Mouse (Mus musculus) left cerebral cortex, adult 18-20 months (tissue): ENCODE measurements around the gene Pacs2. TPM values are rescaled to one million over a fixed set of nuclear protein-coding genes. Genes with fewer than 3 reads are reported as not detected.

ENCODE experiments used
- DNase-seq, 2 experiments: peaks; one replicate each; pipeline ENCODE4 v3.0.0; 2021 to 2022; ENCODE audit warnings: low spot score in 2 of 2, mixed read lengths in 1 of 2
- microRNA-seq, 2 experiments: library from miRNA; unstranded; fragments of <30 nt; microRNA quantifications; one replicate each; pipeline ENCODE4 v1.2.0; 2021
- total RNA-seq, 2 experiments: library from RNA; stranded (reverse); gene quantifications; 2 replicates each; pipeline ENCODE4 v1.2.3; 2021

The Pacs2 gene
- total RNA-seq, 2 experiments from 2014 or later, result 58.7 to 60.8 TPM

DNA sequence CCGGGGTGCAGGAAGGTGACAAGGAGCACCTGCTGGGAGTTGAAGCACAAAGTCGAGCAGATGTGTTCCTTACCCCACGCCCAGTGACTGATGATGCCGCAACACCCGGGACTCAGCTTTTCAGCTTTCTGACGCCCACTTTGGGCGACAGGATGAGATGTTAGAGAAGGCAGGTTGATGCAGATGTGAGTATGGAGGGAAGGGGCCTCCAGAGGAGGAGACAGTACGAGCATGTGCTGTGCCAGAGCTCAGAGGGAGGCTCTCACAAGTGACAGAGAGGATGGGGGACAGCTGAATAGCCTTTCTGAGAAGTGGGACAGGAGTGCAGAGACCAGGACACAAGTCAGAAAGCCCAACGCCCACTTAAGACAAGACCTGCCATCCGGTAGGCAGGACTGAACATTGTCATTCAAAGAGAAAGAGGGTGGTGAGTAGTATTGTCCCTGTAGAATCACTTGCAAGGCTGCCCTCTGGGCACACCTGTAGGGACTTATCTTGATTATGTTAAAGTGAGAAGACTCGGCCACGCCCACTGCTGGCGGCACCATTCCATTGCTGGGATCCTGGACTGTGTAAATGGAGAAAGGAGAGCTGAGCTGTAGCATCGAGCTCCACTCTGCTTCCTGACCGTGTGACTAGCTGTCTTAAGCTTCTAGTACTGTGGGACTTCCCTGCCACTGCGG lies 100.7 kb downstream of the Pacs2 start:
- no peak for DNase-seq

DNA sequence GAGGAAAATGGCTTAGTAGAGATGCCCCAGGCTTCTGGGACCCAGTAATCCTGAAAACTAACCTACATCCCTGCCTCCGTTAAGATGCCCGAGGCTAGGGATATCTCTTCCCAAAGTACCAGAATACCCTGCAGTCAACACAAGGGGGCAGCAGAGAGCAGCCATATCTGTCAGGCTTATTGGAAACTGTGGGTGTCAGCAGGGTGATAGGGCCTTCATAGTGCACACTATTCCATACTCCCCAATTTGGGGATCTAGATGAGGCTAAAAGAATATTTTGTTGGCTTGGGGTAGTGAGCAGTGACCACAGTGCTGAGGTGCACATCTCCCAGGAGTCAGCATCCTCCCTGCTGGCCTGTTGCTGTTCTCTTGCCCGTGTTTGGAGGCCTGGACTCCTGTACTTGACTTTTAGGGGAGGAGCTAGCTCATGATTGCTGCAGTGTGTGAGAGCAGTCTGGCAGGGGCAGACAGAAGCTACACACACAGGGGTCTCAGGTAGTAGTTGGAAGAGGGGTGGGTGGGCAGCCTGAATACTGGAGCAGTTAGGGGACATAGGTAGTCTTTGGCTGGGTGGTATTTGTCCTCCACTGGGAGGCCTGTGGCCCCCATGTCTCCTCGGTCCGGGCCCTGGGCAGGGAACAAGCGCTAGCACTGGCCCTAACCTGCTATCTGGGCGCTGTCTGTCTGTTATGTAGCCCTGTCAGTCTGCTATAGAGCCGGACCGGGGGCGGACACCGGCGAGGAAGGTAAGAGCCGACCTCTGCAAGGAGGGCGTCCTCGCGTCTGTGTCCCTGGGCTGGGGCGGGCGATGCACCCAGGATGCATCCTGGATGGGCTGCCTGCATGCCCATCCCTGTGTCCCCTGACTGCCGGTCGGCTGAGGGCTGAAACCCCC lies 105.5 kb downstream of the Pacs2 start:
- peak; percentile 86 to 90 for DNase-seq

Small RNAs within 50 kb of the gene (microRNA-seq; reads per million reads assigned to microRNA genes)
- 0 reads per million in 2 experiments for gene Gm44471

Other genes starting within 250 kb of the Pacs2 start
- gene Ahnak2, start 211.9 kb upstream of the Pacs2 start, total RNA-seq, result 1 to 10 TPM; 5.8 to 6.6 TPM
- 10 to 100 TPM; 19.6 to 22.1 TPM for gene Clba1, start 205.6 kb upstream of the Pacs2 start, total RNA-seq
- gene Cdca4, start 185.1 kb upstream of the Pacs2 start, total RNA-seq, result 10 to 100 TPM; 10.8 to 12.9 TPM
- gene Gpr132, start 146.3 kb upstream of the Pacs2 start, total RNA-seq, result under 1 TPM in 1 of 2 experiments, not detected in 1; 0.14 TPM
- gene Jag2, start 84.7 kb upstream of the Pacs2 start, total RNA-seq, result 10 to 100 TPM; 53.4 to 58.9 TPM
- 10 to 100 TPM; 10.4 to 12.2 TPM for gene Nudt14, start 72.4 kb upstream of the Pacs2 start, total RNA-seq
- gene Btbd6, start 38.0 kb upstream of the Pacs2 start, total RNA-seq, result 10 to 100 TPM; 67.9 to 68.5 TPM
- 10 to 100 TPM; 45.0 to 47.0 TPM for gene Brf1, start 13.8 kb upstream of the Pacs2 start, total RNA-seq
- under 1 TPM; 0.44 to 0.73 TPM for gene Tex22, start 60.0 kb downstream of the Pacs2 start, total RNA-seq
- 10 to 100 TPM; 71.5 to 71.9 TPM for gene Mta1, start 83.8 kb downstream of the Pacs2 start, total RNA-seq
- 100 to 1,000 TPM; 142 to 162 TPM for gene Crip2, start 125.7 kb downstream of the Pacs2 start, total RNA-seq
- gene Crip1, start 131.8 kb downstream of the Pacs2 start, total RNA-seq, result 10 to 100 TPM; 14.3 to 15.9 TPM
- 1 to 10 TPM in 1 of 2 experiments, under 1 TPM in 1; 1.00 to 1.4 TPM for gene Tedc1, start 141.9 kb downstream of the Pacs2 start, total RNA-seq
- gene Tmem121, start 171.4 kb downstream of the Pacs2 start, total RNA-seq, result 10 to 100 TPM; 25.5 to 27.5 TPM